Mouse (Mus musculus) adrenal gland, postnatal 14 days (tissue): ENCODE measurements around the gene Vmn2r115. TPM values are rescaled to one million over a fixed set of nuclear protein-coding genes. Genes with fewer than 3 reads are reported as not detected.
"Not testable (repeated sequence)": the region's sequence is repeated elsewhere in the genome, so short reads cannot be mapped to it uniquely, and the experiment has no call there.

Experiments used
- DNase-seq: peaks from one replicate; pipeline ENCODE4 v3.0.0; 2021; ENCODE audit warnings: mixed read lengths
- long read RNA-seq, 2 experiments: library from polyadenylated mRNA; stranded (forward); transcript quantifications; one replicate each; pipeline ENCODE4 v2.0.0; 2021
- total RNA-seq: library from RNA; stranded (reverse); gene quantifications from 2 replicates; pipeline ENCODE4 v1.2.3, GENCODE M21; 2021

Vmn2r115 gene
- total RNA-seq = not detected in 2 replicates
- long read RNA-seq, experiment 1 = 0 reads
- long read RNA-seq, experiment 2 = 0 reads

GRCm38 (mm10) chr17:23343441-23343840 lies at the start of gene Vmn2r115:
Vmn2r115 (plus strand) TSS chr17:23343741.
- DNase-seq = not testable (repeated sequence)

- DNase-seq = not testable (repeated sequence)
These were observed 31.1 kb upstream of the Vmn2r115 start, which contains the start of gene Vmn2r114 for GRCm38 (mm10) chr17:23312437-23312836. Vmn2r114 (minus strand) TSS chr17:23312537.

GRCm38 (mm10) chr17:23330657-23331056 lies 12.9 kb upstream of the Vmn2r115 start:
- no peak for DNase-seq

- no peak for DNase-seq
These were observed 8.1 kb downstream of the Vmn2r115 start for GRCm38 (mm10) chr17:23351644-23352043.

GRCm38 (mm10) chr17:23384304-23384703 lies 40.8 kb downstream of the Vmn2r115 start, which contains the start of gene Vmn2r116:
Vmn2r116 (plus strand) TSS chr17:23384604.
- not testable (repeated sequence) for DNase-seq

Other genes starting within 250 kb of the Vmn2r115 start
- 9.1 and 10.7 TPM in 2 replicates for gene Zfp40, start 150.5 kb upstream of the Vmn2r115 start, total RNA-seq
- gene Vmn2r114, start 31.2 kb upstream of the Vmn2r115 start, total RNA-seq = not detected in 2 replicates
- not detected in 2 replicates for gene Vmn2r116, start 40.9 kb downstream of the Vmn2r115 start, total RNA-seq
- not detected in 2 replicates for gene Vmn2r117, start 136.0 kb downstream of the Vmn2r115 start, total RNA-seq
- gene Zfp213, start 220.5 kb downstream of the Vmn2r115 start, total RNA-seq = 9.2 and 9.9 TPM in 2 replicates